Mouse (Mus musculus): ENCODE results near the gene Col1a2. TPM values are rescaled to one million over a fixed set of nuclear protein-coding genes. Genes with fewer than 3 reads are reported as not detected.

Col1a2 gene
- total RNA-seq, 2 experiments from 2014 or later: not detected

GRCm38 (mm10) chr6:4509395-4509794 is 4.8 kb downstream of the Col1a2 start:
- no peak for ATAC-seq (replicated peaks; ENCODE audit: poor library complexity, severe bottlenecking)

DNA sequence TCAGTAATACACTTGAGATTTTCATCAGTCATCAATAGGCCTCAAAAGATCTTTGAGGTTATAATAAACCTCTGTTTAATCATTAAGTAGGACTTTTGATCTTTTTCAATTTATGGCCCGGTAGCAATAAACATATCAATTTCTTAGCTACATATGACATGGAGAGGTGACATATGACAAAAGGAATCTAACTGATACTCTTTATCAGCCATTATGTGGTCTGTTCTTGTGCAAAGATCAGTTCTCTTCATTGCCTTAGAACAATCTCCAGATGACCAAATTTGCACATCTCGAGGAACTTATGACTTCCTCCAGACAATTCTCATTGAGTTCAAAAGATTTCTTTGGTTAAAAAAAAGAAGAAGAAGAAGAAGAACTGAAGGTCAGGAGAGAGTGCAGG is 10.1 kb downstream of the Col1a2 start:
- ATAC-seq (replicated peaks; ENCODE audit: poor library complexity, severe bottlenecking): no peak

DNA sequence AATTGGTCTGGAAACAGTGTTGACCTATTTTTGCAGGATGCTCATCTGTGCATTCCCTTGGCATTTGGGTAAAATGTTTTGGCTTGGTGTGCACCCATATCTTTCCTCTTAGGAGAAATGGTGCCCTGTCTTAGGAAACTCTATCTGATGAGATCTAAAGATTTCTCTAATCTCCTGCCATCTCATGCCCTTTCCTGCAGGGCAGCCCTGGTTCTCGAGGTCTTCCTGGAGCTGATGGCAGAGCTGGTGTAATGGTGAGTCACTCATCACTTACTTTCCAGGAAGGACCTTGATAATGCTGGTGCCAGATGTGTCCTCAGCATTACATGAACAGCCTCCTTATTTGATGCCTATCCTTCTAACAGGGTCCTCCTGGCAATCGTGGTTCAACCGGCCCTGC is 16.4 kb downstream of the Col1a2 start:
- ATAC-seq (replicated peaks; ENCODE audit: poor library complexity, severe bottlenecking): no peak

DNA sequence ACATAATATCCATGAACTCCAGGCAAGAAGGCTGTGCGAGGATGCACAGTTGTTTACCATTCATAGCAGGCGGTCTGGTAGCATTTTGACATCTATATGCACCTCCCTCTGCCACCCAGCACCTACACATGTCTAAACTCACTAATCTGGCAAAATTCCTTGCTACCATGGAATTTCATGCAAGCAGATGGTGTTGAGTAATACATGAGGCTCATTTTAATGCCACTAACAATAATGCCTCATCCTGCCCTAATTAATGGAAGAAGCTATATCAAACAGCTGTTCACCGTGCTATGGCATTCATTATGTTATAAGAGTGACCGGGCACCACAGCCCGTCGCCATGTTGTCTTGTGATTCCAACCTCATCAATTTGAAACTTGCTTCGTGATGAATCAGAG is 23.8 kb downstream of the Col1a2 start:
- no peak for ATAC-seq (replicated peaks; ENCODE audit: poor library complexity, severe bottlenecking)

DNA sequence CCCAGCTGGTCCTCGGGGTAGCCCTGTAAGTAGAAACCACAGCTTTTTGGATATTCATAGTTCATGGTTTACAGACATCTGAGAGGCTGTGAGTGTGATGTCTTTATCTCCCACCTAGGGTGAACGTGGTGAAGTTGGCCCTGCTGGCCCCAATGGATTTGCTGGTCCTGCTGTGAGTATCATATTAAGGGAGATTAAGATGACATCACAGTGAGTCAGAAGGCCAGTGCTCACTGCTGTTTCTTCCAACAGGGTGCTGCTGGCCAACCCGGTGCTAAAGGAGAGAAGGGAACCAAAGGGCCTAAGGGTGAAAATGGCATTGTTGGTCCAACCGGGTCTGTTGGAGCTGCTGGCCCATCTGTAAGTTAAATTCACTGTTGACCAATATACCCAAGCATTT is 26.4 kb downstream of the Col1a2 start:
- ATAC-seq (replicated peaks; ENCODE audit: poor library complexity, severe bottlenecking): no peak

DNA sequence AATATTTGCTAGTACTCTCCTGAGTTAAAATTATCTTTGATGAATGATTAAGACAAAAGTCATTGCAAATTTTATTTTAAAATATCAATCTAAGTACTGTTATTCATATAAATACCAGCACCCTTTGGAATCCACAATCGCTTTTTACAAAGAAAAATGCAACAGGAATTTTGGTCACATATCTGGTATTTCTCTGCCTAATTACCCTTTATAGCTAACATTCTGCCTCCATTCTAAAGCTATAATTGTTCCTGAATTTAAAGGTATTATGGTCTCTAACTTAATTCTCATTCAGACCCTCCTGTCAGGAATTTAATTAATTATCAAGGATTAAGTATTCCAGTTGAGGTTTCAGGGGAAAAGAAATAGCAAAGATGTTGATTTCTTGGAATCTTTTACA is 28.3 kb downstream of the Col1a2 start:
- no peak for ATAC-seq (replicated peaks; ENCODE audit: poor library complexity, severe bottlenecking)

DNA sequence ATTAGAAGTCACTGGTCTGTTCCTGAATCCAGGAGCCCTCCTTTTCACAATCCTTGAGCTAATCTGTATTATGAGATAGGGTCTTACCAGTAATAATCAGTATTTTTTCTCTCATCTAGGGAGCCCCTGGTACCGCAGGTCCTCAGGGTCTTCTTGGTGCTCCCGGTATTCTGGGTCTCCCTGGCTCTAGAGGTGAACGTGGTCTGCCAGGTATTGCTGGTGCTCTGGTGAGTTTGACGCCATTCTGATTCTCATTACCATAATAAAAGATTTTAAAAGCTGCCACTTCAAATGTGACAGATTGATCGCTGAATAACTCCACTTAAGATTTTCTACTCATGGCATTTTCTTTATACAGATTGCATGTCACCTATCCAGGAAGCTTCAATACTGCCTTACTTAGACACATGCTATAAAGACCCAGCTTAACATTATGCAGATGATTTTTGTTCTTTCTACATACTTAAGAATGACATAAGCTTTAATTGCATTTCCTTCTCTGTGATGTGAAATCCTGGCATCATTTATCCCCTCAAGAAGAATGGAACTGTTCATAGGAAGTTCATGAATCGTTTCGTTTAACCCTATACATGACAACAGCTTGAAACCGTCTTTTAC is 30.0 kb downstream of the Col1a2 start:
- no peak for ATAC-seq (replicated peaks; ENCODE audit: poor library complexity, severe bottlenecking)

GRCm38 (mm10) chr6:4541926-4542715 is 37.5 kb downstream of the Col1a2 start:
- no peak for ATAC-seq (replicated peaks; ENCODE audit: poor library complexity, severe bottlenecking)

DNA sequence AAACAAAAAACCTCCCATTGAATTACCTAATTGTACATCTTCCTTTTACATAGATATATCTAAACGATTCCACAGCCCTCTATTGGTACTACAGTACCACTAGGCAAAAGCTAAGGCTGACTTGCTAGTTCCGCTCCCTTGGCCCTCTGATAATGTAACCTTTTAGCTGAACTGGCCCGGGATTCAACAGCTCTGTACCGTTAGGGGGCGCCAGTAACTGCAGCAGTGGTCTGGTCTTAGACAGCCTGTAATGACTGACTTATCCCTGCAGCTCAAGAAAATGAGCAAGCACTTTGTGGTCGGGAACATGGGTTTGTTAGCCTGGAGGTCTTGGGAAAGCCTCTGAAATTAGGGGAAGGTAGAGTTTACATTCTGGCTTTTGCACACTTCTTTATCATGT is 39.9 kb downstream of the Col1a2 start:
- peak; percentile 85 for ATAC-seq (replicated peaks; ENCODE audit: poor library complexity, severe bottlenecking)

GRCm38 (mm10) chr6:4545727-4546126 is 41.1 kb downstream of the Col1a2 start:
- peak; percentile 72 for ATAC-seq (replicated peaks; ENCODE audit: poor library complexity, severe bottlenecking)

DNA sequence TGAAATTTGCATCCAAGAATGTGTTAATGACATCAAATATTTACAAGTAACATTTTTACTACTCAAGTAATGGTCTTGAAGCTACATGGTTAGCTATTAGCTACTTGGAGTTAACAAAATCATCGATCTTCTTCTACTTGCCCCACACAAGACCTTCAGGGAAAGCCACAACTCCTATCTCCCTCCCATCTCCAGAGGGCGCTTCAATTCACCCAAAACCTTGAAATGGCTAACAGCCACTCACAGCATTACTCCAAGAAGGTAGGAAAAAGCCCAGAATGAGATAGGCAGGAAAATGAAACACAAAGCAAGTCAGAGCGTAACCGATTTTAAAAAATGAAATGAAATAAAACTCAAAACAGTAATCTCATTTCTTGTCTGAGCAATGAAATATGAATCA is 44.3 kb downstream of the Col1a2 start:
- ATAC-seq (replicated peaks; ENCODE audit: poor library complexity, severe bottlenecking): no peak

DNA sequence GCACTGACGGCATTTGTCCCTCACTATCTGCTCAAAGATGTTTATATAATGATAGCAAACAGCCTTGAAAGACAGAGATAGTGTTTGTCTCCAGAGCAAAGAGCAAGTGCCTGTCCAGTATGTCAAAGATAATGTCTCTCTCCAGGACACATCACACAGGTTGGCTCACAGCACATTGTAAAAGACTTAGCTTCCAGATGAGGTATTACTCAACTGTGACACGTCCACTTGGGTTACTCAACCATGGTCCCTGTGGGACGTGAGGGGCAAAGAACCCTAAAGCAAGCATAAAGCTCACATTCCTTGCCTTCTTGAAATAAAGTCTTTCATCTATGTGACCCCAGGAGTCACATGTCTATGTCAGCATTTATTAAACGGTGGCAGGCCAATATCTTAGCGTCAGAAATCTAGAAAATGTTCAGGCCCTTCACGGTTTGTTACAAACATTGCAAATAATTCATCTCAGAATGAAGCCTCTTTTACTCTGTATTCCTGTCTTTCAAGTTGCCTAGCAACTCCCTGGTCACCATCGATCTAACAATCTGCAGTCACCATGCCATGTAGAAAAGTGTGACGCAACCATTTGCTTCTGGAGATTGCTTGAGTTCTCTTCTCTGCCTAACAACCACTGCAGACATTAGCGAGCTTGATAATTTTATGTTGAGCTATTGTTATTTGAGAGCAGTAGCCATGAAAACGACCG is 45.4 kb downstream of the Col1a2 start:
- peak; percentile 53; the same call in 1 of the 2 replicates for ATAC-seq (replicated peaks; ENCODE audit: poor library complexity, severe bottlenecking)

DNA sequence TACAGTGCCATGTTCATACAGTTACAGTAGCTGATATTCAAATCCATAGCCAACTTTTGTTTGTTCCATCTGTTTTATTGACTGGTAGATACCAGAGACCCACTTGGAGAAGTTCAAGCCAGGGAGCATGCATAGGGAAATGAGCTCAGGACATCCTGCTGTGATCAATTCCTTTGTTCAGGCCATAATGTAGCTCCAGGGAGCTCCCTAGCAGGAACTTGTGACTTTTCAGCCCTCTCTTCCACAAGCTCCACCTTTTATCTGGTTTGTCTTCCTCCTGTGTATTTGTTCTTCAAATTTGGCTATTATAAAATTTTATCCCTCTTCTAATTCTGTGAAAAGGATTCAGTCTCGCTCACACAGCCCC is 45.9 kb downstream of the Col1a2 start:
- no peak for ATAC-seq (replicated peaks; ENCODE audit: poor library complexity, severe bottlenecking)

DNA sequence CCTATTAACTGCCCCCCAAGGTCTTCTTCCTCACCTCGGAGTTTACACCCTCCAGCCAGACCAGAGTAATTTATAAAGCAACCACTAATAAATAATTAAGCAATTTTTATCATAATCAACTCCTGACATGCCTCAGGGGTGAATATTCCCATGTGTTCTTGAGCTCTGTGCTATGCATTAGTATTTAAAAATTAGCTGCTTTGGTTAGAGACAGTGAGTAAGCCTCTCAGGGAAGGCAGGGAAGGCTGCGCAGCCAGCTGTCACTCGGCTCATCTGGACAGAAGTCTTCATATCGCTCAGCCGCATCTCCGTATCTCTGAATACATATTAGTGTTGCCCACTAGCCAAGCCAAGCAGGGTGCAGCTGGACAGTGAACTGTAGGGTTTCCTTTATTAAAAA is 50.8 kb downstream of the Col1a2 start:
- no peak for ATAC-seq (replicated peaks; ENCODE audit: poor library complexity, severe bottlenecking)

GRCm38 (mm10) chr6:4557086-4557485 is 52.5 kb downstream of the Col1a2 start:
- no peak for ATAC-seq (replicated peaks; ENCODE audit: poor library complexity, severe bottlenecking)

DNA sequence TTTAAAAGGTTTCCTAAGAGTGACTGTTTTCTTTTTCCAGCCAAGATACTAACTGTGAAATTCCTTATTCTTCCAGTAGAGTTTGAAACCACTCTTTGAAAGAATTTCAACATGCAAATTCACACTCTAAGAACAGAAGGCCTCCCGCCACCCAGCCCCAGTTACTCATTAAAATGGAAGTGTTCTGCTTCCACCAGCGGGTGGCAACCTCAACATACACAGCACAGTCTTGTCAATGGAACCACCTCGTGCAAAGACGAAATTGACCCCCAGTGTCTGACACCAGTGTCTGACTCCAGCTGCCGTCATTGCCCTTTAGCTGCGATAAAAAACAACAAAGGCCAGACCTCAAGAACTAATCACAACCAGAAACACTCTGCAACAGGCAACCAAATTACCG is 53.1 kb downstream of the Col1a2 start:
- ATAC-seq (replicated peaks; ENCODE audit: poor library complexity, severe bottlenecking): peak; percentile 88

GRCm38 (mm10) chr6:4561156-4561555 is 56.5 kb downstream of the Col1a2 start:
- no peak for ATAC-seq (replicated peaks; ENCODE audit: poor library complexity, severe bottlenecking)

DNA sequence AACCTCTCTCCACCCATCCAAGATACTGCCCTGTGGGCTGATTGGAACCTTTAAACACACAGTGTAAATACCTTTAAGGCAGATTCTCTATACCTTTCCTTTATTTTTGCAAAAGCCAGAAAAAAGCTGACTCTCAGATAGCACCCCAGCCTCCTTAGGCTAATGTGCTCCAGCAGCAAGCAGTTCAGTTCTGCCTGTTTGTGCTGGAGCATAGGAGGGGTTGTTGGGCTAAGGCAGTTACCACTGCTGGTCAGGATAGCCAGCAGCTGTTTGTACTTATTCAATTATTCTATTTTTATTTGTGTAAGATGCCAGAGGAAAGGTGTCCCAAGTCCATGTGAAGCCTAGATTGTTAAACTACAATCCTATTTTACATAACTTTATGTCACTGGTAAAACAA is 57.0 kb downstream of the Col1a2 start:
- no peak for ATAC-seq (replicated peaks; ENCODE audit: poor library complexity, severe bottlenecking)

DNA sequence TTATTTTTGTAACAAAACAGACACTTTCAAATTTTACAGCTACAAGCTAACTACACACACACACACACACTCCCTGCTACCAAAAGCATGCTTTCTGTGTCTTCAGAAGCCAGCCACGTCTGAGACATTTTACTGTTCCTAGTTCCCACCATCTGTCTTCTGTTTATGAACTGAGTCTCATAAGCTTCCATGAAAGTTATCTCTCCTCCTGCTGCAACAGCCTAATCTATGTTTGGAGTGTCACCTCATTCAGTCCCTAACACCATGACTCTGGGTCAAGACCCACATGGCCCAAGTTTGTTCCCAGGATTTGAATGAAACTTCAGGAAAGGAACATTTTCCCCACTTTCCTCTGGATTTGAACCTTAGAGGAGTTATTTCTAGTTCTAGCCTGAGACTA is 57.8 kb downstream of the Col1a2 start:
- ATAC-seq (replicated peaks; ENCODE audit: poor library complexity, severe bottlenecking): no peak

DNA sequence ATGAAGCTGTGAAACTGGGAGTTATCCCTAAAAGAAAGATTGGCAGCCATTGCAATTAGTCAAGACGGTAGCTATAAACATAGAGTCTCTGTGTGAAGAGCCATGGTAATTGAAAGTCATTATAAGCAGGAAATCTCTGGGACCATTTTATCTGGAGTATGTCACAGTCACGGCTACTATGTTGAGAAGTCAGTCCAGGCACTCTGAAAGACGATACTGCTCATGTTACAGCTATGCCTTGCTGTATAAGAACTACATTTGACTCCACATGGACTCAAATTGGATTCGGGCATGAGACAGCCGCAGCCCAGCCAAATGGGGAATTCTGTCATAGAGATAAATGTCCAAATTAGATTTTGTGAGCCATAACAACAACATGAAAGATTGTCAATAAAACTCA is 58.9 kb downstream of the Col1a2 start:
- no peak for ATAC-seq (replicated peaks; ENCODE audit: poor library complexity, severe bottlenecking)

- ATAC-seq (replicated peaks; ENCODE audit: poor library complexity, severe bottlenecking): no peak
Observed at GRCm38 (mm10) chr6:4570412-4570811, 65.8 kb downstream of the Col1a2 start.

DNA sequence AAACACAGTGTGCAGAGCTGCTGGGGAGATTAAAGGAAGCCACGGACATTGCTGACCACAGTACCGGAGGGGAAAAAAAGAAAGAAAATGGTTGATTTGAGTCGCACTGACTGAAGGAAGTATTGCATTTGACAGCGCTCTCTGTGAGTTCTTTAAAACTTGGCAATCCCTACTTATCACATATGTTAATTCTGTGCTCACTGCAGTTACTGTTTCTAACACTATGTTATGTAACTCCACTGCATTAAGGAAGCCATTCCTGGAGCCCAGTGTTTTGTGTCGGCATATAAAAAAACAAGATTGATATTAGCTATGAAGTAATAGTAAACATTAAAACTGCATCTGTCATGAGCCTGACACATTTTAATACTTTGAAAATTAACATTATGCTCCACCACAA is 73.1 kb downstream of the Col1a2 start:
- ATAC-seq (replicated peaks; ENCODE audit: poor library complexity, severe bottlenecking): peak; percentile 33
